ENCODE assay signal across 22 mouse cellular contexts in the genomic region with DNA sequence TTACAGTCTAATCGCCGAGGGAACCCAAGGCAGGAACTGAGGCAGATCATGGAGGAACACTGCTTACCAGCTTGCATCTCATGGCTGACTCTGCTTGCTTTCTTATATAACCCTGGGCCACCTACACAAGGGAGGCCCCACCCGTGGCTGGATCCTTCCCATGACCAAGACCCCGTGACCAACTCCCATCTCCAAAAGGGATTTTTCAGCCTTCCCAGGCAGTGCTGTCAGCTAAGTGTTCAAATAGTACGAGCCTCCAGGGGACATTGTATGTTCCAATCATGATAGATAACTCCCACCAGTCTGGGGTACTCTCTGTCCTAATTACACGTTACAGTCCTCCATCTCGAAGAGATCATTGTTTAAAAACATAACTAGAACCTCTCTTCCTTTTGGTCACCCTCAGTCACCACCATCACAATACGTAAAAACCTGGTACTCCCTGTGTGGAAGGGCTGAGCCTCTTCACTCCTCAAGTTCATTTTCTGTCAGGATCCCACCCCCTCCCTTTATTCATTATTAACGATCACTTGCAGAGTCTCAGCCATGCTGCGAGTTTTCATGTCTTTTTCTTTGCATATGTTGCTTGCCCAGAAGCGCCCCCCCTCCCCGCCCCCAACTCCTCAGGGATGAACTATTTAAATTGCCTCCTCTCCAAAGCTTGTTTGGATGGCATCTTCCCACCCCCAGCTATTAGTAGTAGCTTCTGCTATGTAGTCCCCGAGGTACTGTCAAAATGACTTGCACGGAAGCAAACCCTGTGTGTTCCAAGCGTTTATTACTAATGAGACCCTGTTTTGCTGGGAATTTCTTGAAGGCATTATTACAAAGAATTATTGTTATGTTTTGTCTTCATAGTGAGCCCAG.
DNase-seq lines count a peak whose midpoint lies in the region; ATAC-seq lines count a peak whose summit lies in the region.
"Had no signal": no experiment of that assay in that cellular context is flagged by ENCODE, and none has a peak within 500 bp of the region (broad histone marks: within the 10 kb centered on the region; RNA-seq: fewer than 3 reads in every experiment).

No protein-coding gene starts in this region.

- DNase-seq in midbrain, embryonic 14.5 days, result peak; percentile 70
- no peak for DNase-seq in hindbrain, embryonic 10.5 days (ENCODE audit: low spot score)
- DNase-seq in natural killer cell, adult 2 months (ENCODE audit: low spot score in 2 of 2), result no peak
- no peak for DNase-seq in heart, postnatal 10 days
- DNase-seq in right cerebral cortex, postnatal 36 days (ENCODE audit: low spot score in 2 of 2), result no peak
- DNase-seq: cerebellum, adult 9-11 months; forebrain, postnatal 0 days; gastrocnemius, postnatal 36 days; heart, postnatal 14 days; kidney, adult 8-10 months; kidney, postnatal 25 days; liver, postnatal 0 days; lung, postnatal 10 days; spleen, adult 18-20 months; thymus, postnatal 4 days had no signal

- H3K9ac ChIP-seq in midbrain, embryonic 14.5 days (replicated peaks; ENCODE audit: low read length), result no peak overlapping the region
- no peak overlapping the region for H3K9ac ChIP-seq in midbrain, embryonic 16.5 days (ENCODE audit: low read depth, low read length)
- H3K9ac ChIP-seq in hindbrain, embryonic 16.5 days (ENCODE audit: low read depth, low read length), result no peak overlapping the region
- H3K9ac ChIP-seq: embryonic facial prominence, embryonic 12.5 days; forebrain, postnatal 0 days; liver, postnatal 0 days had no signal

- no peaks in the 10 kb centered on the region for H3K27me3 ChIP-seq in midbrain, embryonic 14.5 days (ENCODE audit: control insufficient read depth, insufficient read depth, low read length)
- no peaks in the 10 kb centered on the region for H3K27me3 ChIP-seq in midbrain, embryonic 16.5 days (ENCODE audit: control insufficient read depth, insufficient read depth, low read depth, low read length)
- peaks cover 3% of the 10 kb centered on the region; the same call in 1 of the 2 replicates for H3K27me3 ChIP-seq in hindbrain, embryonic 10.5 days (ENCODE audit: insufficient read depth, poor library complexity, severe bottlenecking)
- no peaks in the 10 kb centered on the region for H3K27me3 ChIP-seq in hindbrain, embryonic 16.5 days (replicated peaks; ENCODE audit: control insufficient read depth, insufficient read depth, low read length)
- H3K27me3 ChIP-seq: embryonic facial prominence, embryonic 12.5 days had no signal

- peaks cover 12% of the 10 kb centered on the region for H3K4me1 ChIP-seq in midbrain, embryonic 14.5 days (ENCODE audit: control insufficient read depth, insufficient read depth, low read length)
- peaks cover 3% of the 10 kb centered on the region for H3K4me1 ChIP-seq in midbrain, embryonic 16.5 days (ENCODE audit: control insufficient read depth, insufficient read depth, low read length)
- H3K4me1 ChIP-seq in hindbrain, embryonic 10.5 days (replicated peaks), result peaks cover 22% of the 10 kb centered on the region
- H3K4me1 ChIP-seq in hindbrain, embryonic 16.5 days (ENCODE audit: control insufficient read depth, insufficient read depth, low read depth, low read length), result peaks cover 3% of the 10 kb centered on the region

- ATAC-seq in midbrain, embryonic 14.5 days (ENCODE audit: low FRiP score, low TSS enrichment), result peak; percentile 62
- ATAC-seq in midbrain, embryonic 16.5 days, result no peak; the same call in 1 of the 2 replicates
- ATAC-seq in hindbrain, embryonic 16.5 days, result peak; percentile 61
- ATAC-seq: forebrain, postnatal 0 days; inflammation-experienced regulatory T-cells, adult 6 months; liver, postnatal 0 days had no signal

- no peaks in the 10 kb centered on the region for H3K36me3 ChIP-seq in midbrain, embryonic 14.5 days (ENCODE audit: control insufficient read depth, insufficient read depth, low read length)
- H3K36me3 ChIP-seq in midbrain, embryonic 16.5 days (ENCODE audit: control insufficient read depth, insufficient read depth, low read length), result no peaks in the 10 kb centered on the region
- no peaks in the 10 kb centered on the region for H3K36me3 ChIP-seq in hindbrain, embryonic 10.5 days
- H3K36me3 ChIP-seq in hindbrain, embryonic 16.5 days (ENCODE audit: control insufficient read depth, insufficient read depth, low read length), result no peaks in the 10 kb centered on the region
- H3K36me3 ChIP-seq: embryonic facial prominence, embryonic 12.5 days; heart, embryonic 10.5 days; limb, embryonic 10.5 days had no signal

- intact Hi-C loops in heart, postnatal 10 days (cut with DNase I), result loop anchor here (10.0 kb wide), 1 partner anchor 442 kb away; a partner anchor contains a TSS

- H3K9me3 ChIP-seq in midbrain, embryonic 14.5 days (ENCODE audit: control insufficient read depth, low read length), result no peaks in the 10 kb centered on the region
- no peaks in the 10 kb centered on the region for H3K9me3 ChIP-seq in midbrain, embryonic 16.5 days (replicated peaks; ENCODE audit: control insufficient read depth, low read length, poor library complexity, severe bottlenecking)
- no peaks in the 10 kb centered on the region for H3K9me3 ChIP-seq in hindbrain, embryonic 10.5 days
- H3K9me3 ChIP-seq in hindbrain, embryonic 16.5 days (ENCODE audit: control insufficient read depth, low read length), result no peaks in the 10 kb centered on the region
- H3K9me3 ChIP-seq: embryonic facial prominence, embryonic 12.5 days; heart, embryonic 10.5 days; limb, embryonic 10.5 days had no signal

- no peak overlapping the region for H3K4me2 ChIP-seq in midbrain, embryonic 14.5 days (ENCODE audit: low read length)
- H3K4me2 ChIP-seq in midbrain, embryonic 16.5 days (ENCODE audit: low read length), result no peak overlapping the region
- H3K4me2 ChIP-seq in hindbrain, embryonic 16.5 days (ENCODE audit: low read length), result no peak overlapping the region
- H3K4me2 ChIP-seq: embryonic facial prominence, embryonic 12.5 days had no signal

- WGBS in midbrain, embryonic 14.5 days, result 53% methylated on average over 15 of the region's 15 CpGs
- 57% methylated on average over 15 of the region's 15 CpGs for WGBS in midbrain, embryonic 16.5 days
- WGBS in hindbrain, embryonic 10.5 days, result 81% methylated on average over 15 of the region's 15 CpGs
- whole genome bisulfite sequencing in hindbrain, embryonic 16.5 days, result 49% methylated on average over 15 of the region's 15 CpGs

- H3K27ac ChIP-seq in midbrain, embryonic 14.5 days (replicated peaks; ENCODE audit: low read depth, low read length), result peak overlapping the region; percentile 52
- H3K27ac ChIP-seq in midbrain, embryonic 16.5 days (ENCODE audit: low read length), result no peak overlapping the region
- H3K27ac ChIP-seq in hindbrain, embryonic 10.5 days, result peak overlapping the region; percentile 30; the same call in 1 of the 2 replicates
- H3K27ac ChIP-seq in hindbrain, embryonic 16.5 days (ENCODE audit: low read depth, low read length), result no peak overlapping the region
- H3K27ac ChIP-seq: heart, embryonic 10.5 days had no signal

- no peak overlapping the region for H3K4me3 ChIP-seq in midbrain, embryonic 14.5 days (replicated peaks; ENCODE audit: low read depth, low read length)
- H3K4me3 ChIP-seq in midbrain, embryonic 16.5 days (ENCODE audit: low read depth, low read length), result no peak overlapping the region
- no peak overlapping the region for H3K4me3 ChIP-seq in hindbrain, embryonic 10.5 days
- no peak overlapping the region for H3K4me3 ChIP-seq in hindbrain, embryonic 16.5 days (ENCODE audit: low read length)
- H3K4me3 ChIP-seq: embryonic facial prominence, embryonic 12.5 days; erythroblast, embryonic 14.5 days; heart, embryonic 10.5 days; limb, embryonic 10.5 days had no signal

Comparison
In these comparisons a context has a peak if more than half of its experiments do, and no peak if none do; other contexts are left out.
1. H3K27ac ChIP-seq: peak in midbrain, embryonic 14.5 days (single experiment) and hindbrain, embryonic 10.5 days (single experiment); none in midbrain, embryonic 16.5 days (single experiment) and hindbrain, embryonic 16.5 days (single experiment).